Mouse (Mus musculus) cerebellum, adult (tissue): ENCODE data around the gene Gm49380.

ENCODE experiments used
- ATAC-seq: cut with Nextera tagmentation; 2 replicates; pipeline ENCODE4 v1.9.2; 2017; ENCODE audit warnings: mild to moderate bottlenecking, moderate library complexity, mixed read lengths; ENCODE audit not compliant: insufficient number of reproducible peaks, low FRiP score, low TSS enrichment

Gene Gm49380

GRCm38 (mm10) chr9:44077266-44077910 is 35.9 kb downstream of the Gm49380 start:
- no peak for ATAC-seq

DNA sequence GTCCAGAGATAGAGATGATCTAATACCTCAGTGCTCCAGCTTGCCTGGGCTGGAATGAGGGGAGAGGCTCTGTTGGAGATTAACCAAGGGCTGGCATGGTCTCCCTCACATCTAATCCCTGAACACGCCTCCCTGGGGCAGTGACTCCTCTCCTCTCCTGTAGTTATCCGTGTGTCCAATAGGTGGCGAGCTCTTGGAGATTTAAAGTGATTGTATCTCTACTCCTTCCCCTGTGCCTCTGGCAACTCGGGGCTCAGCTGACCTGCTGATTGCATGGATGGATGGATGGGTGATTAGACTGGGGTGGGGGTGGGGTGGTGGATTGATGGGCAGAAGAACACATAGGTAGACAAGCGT is 36.6 kb downstream of the Gm49380 start:
- ATAC-seq: no peak

DNA sequence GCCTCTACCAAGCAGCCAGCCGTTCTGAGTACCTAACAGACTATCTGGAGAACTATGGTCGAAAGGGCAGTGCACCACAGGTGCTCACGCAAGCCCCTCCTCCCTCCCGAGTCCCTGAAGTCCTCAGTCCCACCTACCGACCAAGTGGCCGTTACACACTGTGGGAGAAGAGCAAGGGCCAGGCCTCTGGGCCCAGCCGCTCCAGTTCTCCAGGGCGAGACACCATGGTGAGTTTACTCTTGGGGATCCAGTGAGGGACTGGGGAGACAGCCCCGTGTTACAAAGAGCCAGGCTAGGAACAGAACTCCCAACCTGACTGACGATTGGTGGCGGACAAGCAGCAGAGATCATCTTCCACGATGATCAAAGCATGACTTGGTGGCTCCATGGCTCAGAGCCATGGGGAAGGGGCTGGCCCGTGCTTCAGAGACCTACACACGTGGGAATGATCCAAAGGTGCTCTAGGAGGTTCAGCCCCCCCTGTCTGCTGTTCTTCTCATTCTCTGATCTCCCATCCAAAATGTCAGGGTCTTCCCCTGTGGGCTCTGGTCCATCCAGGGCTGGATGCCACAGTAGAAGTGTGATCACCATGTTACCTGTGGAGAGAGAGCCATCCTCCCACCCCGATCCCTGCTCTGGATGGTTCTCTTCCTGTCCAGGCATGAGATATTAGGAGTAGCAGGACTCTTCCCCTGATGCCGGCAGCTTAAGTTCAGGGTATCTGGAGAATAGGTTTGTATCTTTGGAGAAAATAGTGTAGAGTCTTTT is 37.1 kb downstream of the Gm49380 start:
- no peak for ATAC-seq

DNA sequence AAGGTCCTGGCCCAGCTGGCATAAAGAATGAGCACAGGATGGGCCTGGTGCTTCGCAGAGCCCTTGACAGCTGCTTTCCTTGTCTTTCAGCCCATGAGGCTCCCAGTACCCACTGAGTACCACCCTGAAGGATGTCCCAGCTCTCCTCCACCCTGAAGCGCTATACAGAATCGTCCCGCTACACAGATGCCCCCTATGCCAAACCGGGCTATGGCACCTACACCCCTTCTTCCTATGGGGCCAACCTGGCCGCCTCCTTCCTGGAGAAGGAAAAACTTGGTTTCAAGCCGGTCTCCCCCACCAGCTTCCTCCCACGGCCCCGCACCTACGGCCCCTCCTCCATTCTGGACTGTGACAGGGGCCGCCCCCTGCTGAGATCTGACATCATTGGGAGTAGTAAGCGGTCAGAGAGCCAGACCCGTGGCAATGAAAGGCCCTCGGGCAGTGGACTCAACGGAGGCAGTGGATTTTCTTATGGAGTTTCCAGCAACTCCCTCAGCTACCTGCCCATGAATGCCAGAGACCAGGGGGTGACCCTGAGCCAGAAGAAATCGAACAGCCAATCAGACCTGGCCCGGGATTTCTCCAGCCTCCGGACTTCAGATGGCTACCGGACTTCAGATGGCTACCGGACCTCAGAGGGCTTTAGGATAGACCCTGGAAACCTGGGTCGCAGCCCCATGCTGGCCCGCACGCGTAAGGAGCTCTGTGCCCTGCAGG is 37.9 kb downstream of the Gm49380 start:
- no peak for ATAC-seq

GRCm38 (mm10) chr9:44074395-44075275 is 38.7 kb downstream of the Gm49380 start:
- ATAC-seq: no peak

DNA sequence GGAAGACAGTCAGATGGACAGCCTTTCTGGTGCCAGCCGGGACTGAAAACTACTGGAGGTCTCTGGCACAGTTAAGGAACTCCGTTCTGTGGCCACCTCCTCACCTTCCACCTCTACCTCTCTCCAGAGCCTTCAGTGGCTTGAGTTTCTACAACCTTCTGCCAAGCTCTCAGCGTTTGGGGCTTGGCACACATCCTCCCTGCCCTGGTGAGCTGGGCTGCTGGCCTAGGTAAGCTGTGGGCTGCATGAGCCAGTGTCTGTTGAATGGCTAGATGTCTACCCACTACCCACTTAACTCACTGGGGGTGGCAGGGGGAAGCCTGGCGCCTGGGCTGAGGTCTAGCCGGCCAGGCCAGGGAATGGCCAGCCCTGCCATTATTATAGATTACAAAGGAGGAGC is 40.2 kb downstream of the Gm49380 start:
- ATAC-seq: no peak

DNA sequence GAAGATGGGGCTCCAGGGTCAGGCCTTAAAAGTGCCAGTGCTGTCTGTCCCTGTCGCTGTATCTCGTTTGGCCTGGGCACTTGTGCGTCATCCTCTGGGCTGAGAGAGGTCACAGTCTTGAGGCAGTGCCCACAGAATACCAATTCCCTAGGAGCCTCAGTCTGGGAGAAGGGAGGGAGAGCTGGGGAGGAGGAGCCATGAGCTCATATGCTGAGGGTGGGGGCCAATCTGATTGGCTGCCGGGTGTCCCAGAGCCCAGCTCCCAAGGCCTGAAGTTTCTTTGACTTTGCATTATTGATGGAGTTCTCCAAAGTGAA is 40.7 kb downstream of the Gm49380 start:
- ATAC-seq: no peak

- ATAC-seq: no peak
These were observed 41.2 kb downstream of the Gm49380 start for GRCm38 (mm10) chr9:44071914-44072598.

GRCm38 (mm10) chr9:44070844-44071231 is 42.5 kb downstream of the Gm49380 start:
- no peak for ATAC-seq

GRCm38 (mm10) chr9:44070113-44070843 is 43.0 kb downstream of the Gm49380 start:
- no peak for ATAC-seq

DNA sequence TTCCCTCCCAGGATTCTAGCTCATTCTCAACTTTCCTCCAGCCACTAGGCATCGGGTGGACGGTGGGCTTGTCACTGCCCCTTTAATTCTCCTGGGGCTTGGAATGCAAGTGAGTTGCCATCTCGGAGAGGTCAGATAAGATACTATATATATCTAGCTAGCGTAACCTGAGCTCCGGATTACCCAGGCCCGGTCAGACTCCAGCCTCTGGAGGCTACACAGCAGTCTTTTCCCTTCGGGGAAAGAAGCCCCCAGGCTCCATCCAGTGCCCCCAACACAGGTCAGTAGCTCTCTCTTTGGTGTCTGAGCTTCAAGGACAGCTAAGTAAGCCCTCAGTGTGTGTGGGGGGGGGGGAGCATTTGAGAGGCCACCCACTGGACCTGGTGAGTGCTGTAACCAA is 44.0 kb downstream of the Gm49380 start:
- ATAC-seq: no peak

- ATAC-seq: no peak
These were observed 45.4 kb downstream of the Gm49380 start for GRCm38 (mm10) chr9:44067960-44068330.

GRCm38 (mm10) chr9:44067241-44067959 is 45.9 kb downstream of the Gm49380 start:
- ATAC-seq: 0 out of 2 replicates have a peak, but pooled peaks have one; percentile 12

DNA sequence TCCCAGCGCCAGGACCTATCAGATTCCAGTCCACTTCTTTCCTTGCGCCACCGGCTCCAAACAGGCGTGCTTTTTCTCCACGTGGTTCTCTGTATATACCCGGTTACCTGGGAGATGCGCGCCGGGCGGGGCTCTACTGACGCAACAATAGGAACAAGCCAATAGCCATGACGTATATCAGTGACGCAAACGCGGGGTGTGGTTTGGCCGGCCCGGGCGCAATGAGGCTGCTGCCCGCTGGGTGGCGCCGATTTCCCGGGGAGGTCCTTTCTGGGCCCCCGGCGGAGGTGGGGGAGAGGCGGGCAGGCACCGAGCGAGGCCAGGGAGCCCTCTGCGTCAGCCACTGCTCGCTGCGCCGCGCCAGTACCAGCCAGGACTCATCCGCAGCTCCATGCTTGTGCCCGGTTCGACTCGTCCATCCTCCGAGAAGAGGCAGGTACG is 46.5 kb downstream of the Gm49380 start, which contains the start of gene Usp2:
TSS of gene Usp2 (plus strand) at position 237 of the 441 bp plus-strand sequence.
- peak; percentile 90 for ATAC-seq

DNA sequence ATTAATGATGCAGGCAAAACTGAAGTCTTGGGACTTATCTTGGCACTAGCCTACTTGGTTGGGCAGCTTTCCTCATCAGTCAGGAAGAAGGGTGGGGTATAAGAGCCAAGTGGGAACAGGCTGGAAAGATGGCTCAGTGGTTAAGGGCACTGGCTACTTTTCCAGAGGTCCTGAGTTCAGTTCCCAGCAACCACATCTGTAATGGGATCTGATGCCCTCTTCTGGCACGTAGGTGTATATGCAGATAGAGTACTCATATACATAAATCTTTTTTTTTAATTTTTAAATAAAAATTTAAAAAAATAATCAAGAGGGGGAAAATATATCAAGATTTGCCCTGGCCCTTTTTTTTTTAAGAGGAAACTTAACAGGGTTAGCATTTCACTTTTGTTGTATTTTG is 48.1 kb downstream of the Gm49380 start:
- ATAC-seq: no peak

GRCm38 (mm10) chr9:44058606-44059005 is 54.7 kb downstream of the Gm49380 start:
- ATAC-seq: no peak

DNA sequence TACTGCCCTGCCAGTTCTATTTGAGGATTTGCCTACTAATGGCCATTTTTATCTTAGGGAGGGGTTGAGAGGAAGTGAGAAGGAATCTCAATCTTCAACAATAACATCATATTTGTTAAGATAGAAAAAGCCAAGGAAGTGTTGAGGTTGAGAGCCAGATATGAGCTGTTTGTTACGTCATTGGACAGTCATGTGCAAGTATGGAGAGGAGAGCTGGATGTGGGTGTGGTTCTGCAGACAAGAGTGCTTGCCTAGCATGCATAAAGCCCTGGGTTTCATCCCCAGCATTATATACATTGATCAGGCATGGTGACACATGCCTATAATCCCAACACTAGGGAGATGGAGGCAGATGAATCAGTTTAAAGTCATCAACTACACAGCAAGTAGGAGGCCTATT is 59.4 kb downstream of the Gm49380 start:
- ATAC-seq: no peak

GRCm38 (mm10) chr9:44052855-44053254 is 60.4 kb downstream of the Gm49380 start:
- ATAC-seq: no peak
